Mouse (Mus musculus) forebrain, embryonic 10.5 days (tissue): ENCODE measurements at regions not wholly inside any gene's neighbourhood (a gene's known extent, or its start where the extent isn't known, plus 50 kb on each side); places are given as distances from the start of the nearest gene placed in this dataset.

ENCODE experiments used
- DNase-seq: peaks from one replicate; pipeline ENCODE4 v3.0.0-alpha.2; 2017; ENCODE audit warnings: low spot score; ENCODE audit errors: extremely low spot score
- H3K27ac ChIP-seq: fragments of 300-500 bp; sonication (generic); 2 replicates; pipeline ENCODE4 v1.5.1; 2016; ENCODE audit warnings: mild to moderate bottlenecking
- H3K27me3 ChIP-seq: fragments of 300-500 bp; sonication (generic); 2 replicates; pipeline ENCODE4 v1.6.1; 2016; ENCODE audit warnings: mild to moderate bottlenecking; ENCODE audit not compliant: poor library complexity, severe bottlenecking
- H3K36me3 ChIP-seq: fragments of 300-500 bp; sonication (generic); replicated peaks from 2 replicates; pipeline ENCODE4 v1.6.1; 2016; ENCODE audit warnings: mild to moderate bottlenecking, moderate library complexity
- H3K4me1 ChIP-seq: fragments of 300-500 bp; sonication (generic); 2 replicates; pipeline ENCODE4 v1.6.1; 2016
- H3K4me3 ChIP-seq: fragments of 300-500 bp; sonication (generic); 2 replicates; pipeline ENCODE4 v1.5.1; 2016; ENCODE audit warnings: mild to moderate bottlenecking, moderate library complexity
- H3K9me3 ChIP-seq: fragments of 300-500 bp; sonication (generic); 2 replicates; pipeline ENCODE4 v1.6.1; 2016; ENCODE audit warnings: mild to moderate bottlenecking, moderate library complexity
- WGBS: fragments of 180-500 bp; shearing (Covaris S2); methylation state at CpG from one replicate; pipeline ENCODE4 v1.1.7; 2016; 5-methylcytosine and 5-hydroxymethylcytosine counted together

DNA sequence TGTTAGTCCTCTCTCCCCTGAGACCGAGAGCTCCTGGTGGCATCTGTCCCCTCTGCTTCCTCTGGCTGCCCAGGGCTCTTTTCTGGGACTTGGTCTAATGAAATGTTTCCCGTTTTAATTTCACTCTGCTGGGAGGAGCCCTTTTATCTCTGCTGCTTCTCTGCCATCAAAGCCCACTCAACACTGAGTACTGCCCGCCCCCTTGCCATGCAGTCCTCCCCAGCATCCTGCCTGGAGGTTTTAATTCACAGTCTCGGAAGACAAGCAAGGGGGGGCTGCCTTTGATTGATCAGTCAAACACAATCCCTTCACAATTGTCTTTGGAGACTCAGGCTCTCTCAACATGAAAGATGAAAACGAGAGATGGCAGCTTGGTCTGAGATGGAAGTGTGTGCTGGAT lies 792.5 kb downstream of the Tmem114 start:
- DNase-seq = no peak
- no peak overlapping the region for H3K27ac ChIP-seq
- H3K36me3 ChIP-seq = no peaks in the 10 kb centered on the region
- no peaks in the 10 kb centered on the region for H3K27me3 ChIP-seq
- no peak overlapping the region for H3K4me3 ChIP-seq
- H3K9me3 ChIP-seq = no peaks in the 10 kb centered on the region
- H3K4me1 ChIP-seq = peaks cover 24% of the 10 kb centered on the region
- WGBS = 15% methylated on average over 5 of the region's 5 CpGs

DNA sequence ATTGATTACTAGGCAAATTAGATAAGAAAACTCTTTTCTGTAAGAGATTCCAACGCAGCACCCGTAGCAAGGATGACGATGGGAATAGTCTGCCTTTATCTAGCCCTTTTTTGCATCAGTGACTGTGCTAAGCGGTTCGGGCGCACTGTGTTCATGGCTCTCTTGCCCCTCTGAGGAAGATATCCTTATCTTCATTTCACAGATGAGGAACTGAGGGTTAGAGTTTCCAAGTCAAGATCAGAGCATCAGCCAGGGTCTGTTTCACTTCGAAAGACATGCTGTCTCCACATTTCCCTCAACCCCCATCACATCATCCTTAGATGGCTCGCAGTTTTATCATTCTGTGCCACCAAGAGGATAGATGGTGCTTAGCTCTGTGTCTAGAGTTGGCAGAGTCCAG lies 796.6 kb downstream of the Tmem114 start:
- Histone ChIP-seq H3K27me3 (no peaks in the 10 kb centered on the region), H3K27ac (no peak overlapping the region), H3K36me3 (no peaks in the 10 kb centered on the region), H3K9me3 (no peaks in the 10 kb centered on the region), H3K4me1 (peaks cover 9% of the 10 kb centered on the region), H3K4me3 (no peak overlapping the region)
- DNase-seq = no peak
- 89% methylated on average over 8 of the region's 8 CpGs for WGBS

DNA sequence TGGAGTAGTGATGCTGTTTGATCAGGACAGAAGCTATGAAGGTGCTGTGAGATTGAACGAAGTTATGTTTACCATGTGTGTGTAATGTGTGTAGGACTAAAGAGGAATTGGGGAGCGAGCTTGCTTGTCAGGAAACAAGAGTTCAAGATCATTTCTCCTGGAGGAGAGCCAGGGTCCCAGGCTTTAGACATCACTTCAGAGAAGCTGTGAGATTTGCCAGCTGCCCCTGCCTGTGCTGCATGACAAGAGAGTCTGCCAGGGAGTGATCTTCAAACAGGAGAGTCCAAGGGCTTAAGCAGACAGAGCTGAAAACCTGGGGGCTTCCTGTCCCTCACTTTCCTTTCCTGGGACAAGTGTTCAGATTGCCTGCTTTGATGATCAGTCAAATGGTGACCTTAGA lies 818.3 kb downstream of the Tmem114 start:
- no peak overlapping the region for H3K27ac ChIP-seq
- no peaks in the 10 kb centered on the region for H3K36me3 ChIP-seq
- H3K9me3 ChIP-seq = no peaks in the 10 kb centered on the region
- 83% methylated on average over 2 of the region's 2 CpGs for WGBS
- no peaks in the 10 kb centered on the region for H3K4me1 ChIP-seq
- no peak overlapping the region for H3K4me3 ChIP-seq
- H3K27me3 ChIP-seq = no peaks in the 10 kb centered on the region
- DNase-seq = no peak

DNA sequence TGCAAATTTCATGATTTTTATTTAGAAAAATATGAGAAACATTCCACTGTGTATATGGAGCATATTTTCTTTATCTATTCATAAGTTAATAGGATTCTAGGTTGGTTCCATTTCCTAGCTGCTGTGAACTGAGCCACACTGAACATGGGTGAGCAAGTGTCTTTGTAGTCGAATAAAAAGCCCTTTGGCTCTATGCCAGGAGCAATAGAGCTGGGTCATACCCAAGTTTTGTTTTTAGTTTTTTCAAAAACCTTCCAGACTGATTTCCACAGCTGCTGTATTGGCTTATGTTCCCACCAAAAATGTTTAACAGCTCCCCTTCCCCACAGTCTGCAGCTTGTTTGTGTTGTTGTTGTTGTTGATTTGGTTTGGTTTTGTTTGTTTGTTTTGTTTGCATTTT lies 822.5 kb downstream of the Tmem114 start:
- Histone ChIP-seq H3K4me3 (no peak overlapping the region), H3K4me1 (no peaks in the 10 kb centered on the region), H3K9me3 (no peaks in the 10 kb centered on the region; the same call in 1 of the 2 replicates), H3K27ac (no peak overlapping the region), H3K36me3 (no peaks in the 10 kb centered on the region), H3K27me3 (no peaks in the 10 kb centered on the region)
- DNase-seq = no peak
- WGBS = 72% methylated on average over 1 of the region's 1 CpGs

DNA sequence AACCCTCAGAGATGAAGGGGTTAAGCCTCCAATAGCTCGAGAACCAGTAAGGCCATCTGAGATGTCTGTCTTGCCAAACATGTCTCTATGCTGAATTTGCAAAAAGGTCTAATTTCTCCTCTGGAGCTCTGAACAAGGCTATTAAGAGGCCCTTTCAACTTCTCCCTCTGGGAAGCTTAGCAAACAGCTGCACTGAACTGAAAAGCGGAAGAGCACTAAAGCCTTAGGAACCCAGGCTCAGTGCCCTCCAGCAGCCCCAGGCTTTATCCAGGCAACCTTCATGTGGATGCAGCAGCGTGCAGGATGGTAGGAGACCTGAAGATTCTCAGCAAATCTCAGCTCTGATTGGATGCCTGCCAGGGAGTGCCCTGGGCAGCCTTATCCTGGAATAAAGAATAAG lies 850.1 kb downstream of the Tmem114 start:
- Histone ChIP-seq H3K27ac (no peak overlapping the region), H3K4me3 (no peak overlapping the region), H3K4me1 (no peaks in the 10 kb centered on the region), H3K9me3 (no peaks in the 10 kb centered on the region), H3K27me3 (no peaks in the 10 kb centered on the region), H3K36me3 (no peaks in the 10 kb centered on the region)
- WGBS = 57% methylated on average over 3 of the region's 3 CpGs
- no peak for DNase-seq

DNA sequence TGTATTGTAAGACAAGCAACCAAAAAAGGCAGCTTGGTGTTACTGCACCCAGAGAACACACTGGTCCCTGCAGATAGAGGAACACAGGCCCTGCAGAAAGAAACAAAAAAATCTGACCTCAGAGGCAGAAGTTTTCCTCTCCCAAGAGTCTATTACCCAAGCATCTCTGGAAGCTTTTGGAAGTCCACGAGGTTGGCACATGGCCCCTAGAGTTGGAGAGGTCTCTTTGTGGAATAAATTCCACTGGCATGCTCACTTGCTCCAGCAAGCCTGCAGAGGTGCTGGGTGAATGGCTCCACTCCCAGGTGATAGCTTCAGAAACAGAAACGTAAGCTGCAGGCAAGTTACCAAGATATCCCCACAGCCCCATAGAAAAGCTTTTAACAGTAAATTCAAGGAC lies 864.1 kb downstream of the Tmem114 start:
- Histone ChIP-seq H3K4me3 (no peak overlapping the region), H3K36me3 (no peaks in the 10 kb centered on the region), H3K9me3 (peaks cover 1% of the 10 kb centered on the region; the same call in 1 of the 2 replicates), H3K4me1 (no peaks in the 10 kb centered on the region), H3K27me3 (no peaks in the 10 kb centered on the region), H3K27ac (no peak overlapping the region)
- WGBS = 84% methylated on average over 2 of the region's 2 CpGs
- no peak for DNase-seq

DNA sequence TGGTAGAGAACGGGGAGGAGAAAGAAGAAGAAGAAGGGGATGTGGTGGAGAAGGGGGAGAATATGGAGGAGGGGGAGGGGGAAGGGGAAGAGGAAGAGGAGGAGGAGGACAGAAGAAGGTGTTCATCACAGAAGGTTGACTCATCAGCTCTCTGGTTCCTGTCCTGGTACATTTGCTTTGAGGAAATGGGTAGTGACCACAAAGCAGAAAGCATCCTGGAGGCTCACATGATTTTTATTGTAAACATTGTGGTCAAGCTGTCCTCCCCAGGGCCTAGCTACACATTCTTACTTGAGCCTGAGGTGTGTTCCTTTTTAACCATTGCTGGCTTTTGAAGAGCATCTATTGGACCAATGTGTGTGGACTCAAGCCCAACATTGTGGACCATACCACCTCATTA lies 865.8 kb downstream of the Tmem114 start:
- no peak overlapping the region for H3K4me3 ChIP-seq
- no peaks in the 10 kb centered on the region for H3K27me3 ChIP-seq
- no peaks in the 10 kb centered on the region for H3K36me3 ChIP-seq
- no peaks in the 10 kb centered on the region for H3K4me1 ChIP-seq
- DNase-seq = no peak
- WGBS = 95% methylated on average over 1 of the region's 1 CpGs
- H3K9me3 ChIP-seq = no peaks in the 10 kb centered on the region
- H3K27ac ChIP-seq = no peak overlapping the region

DNA sequence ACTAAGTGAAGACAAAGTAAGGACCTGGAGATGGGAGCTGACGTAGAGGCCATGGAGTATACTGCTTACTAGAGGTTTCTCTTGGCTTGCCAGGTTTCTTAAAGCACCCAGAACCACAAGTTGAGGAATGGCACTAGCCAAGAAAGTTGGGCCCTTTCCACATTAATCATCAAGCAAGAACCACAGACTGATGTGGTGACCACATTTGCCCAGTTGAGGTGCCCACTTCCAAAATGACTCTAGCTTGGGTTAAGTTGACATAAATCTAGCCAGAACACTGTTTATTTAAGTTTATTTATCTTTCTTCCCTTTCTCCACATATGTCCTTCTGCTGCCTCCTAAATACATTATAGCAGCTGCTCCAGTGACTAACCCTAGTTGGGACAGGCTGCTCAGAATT lies 866.3 kb downstream of the Tmem114 start:
- Histone ChIP-seq H3K9me3 (no peaks in the 10 kb centered on the region), H3K4me1 (no peaks in the 10 kb centered on the region), H3K27ac (no peak overlapping the region), H3K36me3 (no peaks in the 10 kb centered on the region), H3K27me3 (no peaks in the 10 kb centered on the region), H3K4me3 (no peak overlapping the region)
- no peak for DNase-seq
- 93% methylated on average over 1 of the region's 1 CpGs for WGBS

DNA sequence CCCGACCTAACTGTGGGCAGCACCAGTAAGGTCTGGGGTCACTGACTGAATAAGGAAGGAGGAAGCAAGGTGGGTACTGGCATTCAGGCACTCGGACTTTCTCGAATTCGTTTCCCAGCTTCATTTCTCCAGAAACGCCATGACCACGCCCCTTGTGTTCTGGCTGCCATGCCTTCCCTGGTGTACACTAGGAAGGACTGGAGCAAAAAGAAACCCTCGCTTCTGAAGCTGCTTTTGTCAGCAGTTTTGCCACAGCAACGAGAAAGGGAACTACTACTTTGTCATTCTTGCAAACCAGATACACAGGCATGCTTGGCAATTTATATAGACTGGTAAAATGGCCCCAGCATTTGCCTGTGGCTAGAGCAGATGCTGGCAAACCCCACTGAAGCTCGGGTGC lies 869.0 kb downstream of the Tmem114 start:
- Histone ChIP-seq H3K27ac (no peak overlapping the region), H3K4me1 (no peaks in the 10 kb centered on the region), H3K4me3 (no peak overlapping the region), H3K36me3 (no peaks in the 10 kb centered on the region), H3K27me3 (no peaks in the 10 kb centered on the region), H3K9me3 (no peaks in the 10 kb centered on the region)
- DNase-seq = no peak
- WGBS = 94% methylated on average over 9 of the region's 9 CpGs

DNA sequence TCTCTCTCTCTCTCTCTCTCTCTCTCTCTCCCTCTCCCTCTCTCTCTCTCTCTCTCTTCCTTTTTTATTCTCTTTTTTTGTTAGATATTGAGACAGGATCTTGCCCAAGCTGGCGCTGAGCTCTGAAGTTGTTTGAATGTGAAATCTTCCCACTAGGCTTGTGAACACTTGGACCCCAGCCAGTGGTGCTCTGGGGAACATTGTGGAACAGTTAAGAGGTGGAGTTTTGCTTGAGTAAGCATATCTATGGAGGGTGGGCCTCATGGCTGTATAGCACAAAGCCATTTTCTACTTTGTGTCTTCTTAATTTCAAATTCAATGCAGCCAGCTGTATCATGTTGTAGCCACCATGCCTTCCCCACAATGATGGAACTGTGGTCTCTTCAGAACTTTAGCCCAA lies 875.4 kb downstream of the Tmem114 start:
- no peaks in the 10 kb centered on the region for H3K27me3 ChIP-seq
- no peak for DNase-seq
- WGBS = 100% methylated on average over 1 of the region's 1 CpGs
- no peaks in the 10 kb centered on the region for H3K9me3 ChIP-seq
- H3K27ac ChIP-seq = no peak overlapping the region
- no peaks in the 10 kb centered on the region for H3K4me1 ChIP-seq
- H3K36me3 ChIP-seq = no peaks in the 10 kb centered on the region
- no peak overlapping the region for H3K4me3 ChIP-seq

DNA sequence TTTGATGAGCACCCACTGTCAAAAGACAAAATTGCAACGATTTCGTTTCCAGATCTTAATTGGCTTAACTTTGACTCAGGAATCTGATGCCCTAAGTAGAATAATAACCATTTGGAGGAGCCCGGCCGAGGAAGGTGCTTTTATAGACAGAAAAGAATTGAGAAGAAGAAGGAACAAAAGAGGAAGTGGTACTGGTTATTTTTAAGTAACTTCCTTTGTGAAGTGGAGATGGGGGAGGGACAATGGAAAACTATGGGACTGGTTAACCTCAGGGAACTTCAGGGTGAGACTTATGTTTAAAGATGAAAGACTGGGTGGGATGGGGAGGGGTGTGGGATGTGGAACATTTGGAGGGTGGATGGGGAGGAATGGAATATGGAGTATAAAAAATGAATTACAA lies 880.9 kb downstream of the Tmem114 start:
- no peaks in the 10 kb centered on the region for H3K36me3 ChIP-seq
- H3K4me3 ChIP-seq = no peak overlapping the region
- DNase-seq = no peak
- peaks cover 5% of the 10 kb centered on the region; the same call in 1 of the 2 replicates for H3K4me1 ChIP-seq
- H3K27me3 ChIP-seq = no peaks in the 10 kb centered on the region
- no peak overlapping the region for H3K27ac ChIP-seq
- 42% methylated on average over 4 of the region's 4 CpGs for WGBS
- H3K9me3 ChIP-seq = no peaks in the 10 kb centered on the region

DNA sequence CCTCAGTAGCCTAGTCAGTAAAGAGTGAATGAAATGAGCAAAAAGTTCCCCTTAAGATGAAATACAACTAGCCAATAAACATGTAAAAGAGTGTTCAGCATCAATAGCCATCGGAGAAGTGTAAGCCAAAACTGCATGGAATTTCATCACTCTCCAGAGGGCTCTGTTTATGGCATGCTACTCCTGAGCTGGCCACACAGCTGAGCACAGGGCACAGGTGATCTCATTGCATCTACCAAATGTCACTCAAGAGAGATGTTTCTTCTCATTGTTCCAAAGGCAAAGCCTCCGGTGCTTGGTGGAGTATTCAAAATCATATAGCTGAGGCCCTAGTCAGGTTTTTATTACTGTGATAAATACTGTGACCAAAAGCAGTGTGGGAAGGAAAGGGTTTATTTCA lies 895.1 kb downstream of the Tmem114 start:
- DNase-seq = no peak
- H3K4me3 ChIP-seq = no peak overlapping the region
- H3K4me1 ChIP-seq = peaks cover 16% of the 10 kb centered on the region
- no peak overlapping the region for H3K27ac ChIP-seq
- WGBS = 95% methylated on average over 2 of the region's 2 CpGs
- H3K36me3 ChIP-seq = no peaks in the 10 kb centered on the region
- H3K9me3 ChIP-seq = no peaks in the 10 kb centered on the region
- no peaks in the 10 kb centered on the region; the same call in 1 of the 2 replicates for H3K27me3 ChIP-seq

DNA sequence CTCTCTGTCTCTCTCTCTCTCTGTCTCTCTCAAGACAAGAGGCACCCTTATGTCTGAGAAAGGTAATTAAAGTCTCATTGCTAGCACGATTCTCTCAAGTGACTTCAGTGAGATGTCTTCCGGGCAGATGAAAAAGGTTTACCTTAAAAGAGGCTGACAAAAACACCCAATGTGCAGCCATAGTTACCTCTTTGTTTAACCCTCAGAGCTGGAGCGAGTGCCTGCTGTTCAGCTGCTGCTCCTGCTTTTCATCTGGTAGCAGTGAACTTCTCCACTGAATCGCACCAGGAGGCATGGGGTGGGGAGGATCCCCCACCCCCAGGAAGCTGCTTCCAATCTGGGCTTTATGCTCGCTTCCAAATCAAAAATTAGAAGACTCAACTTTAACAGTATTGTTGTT lies 896.0 kb downstream of the Tmem114 start:
- H3K4me3 ChIP-seq = no peak overlapping the region
- 22% methylated on average over 5 of the region's 5 CpGs for WGBS
- no peak overlapping the region for H3K27ac ChIP-seq
- no peaks in the 10 kb centered on the region for H3K9me3 ChIP-seq
- H3K27me3 ChIP-seq = no peaks in the 10 kb centered on the region; the same call in 1 of the 2 replicates
- DNase-seq = no peak
- no peaks in the 10 kb centered on the region for H3K36me3 ChIP-seq
- H3K4me1 ChIP-seq = peaks cover 16% of the 10 kb centered on the region
